Mouse (Mus musculus) cerebellum, adult 11 months (tissue): ENCODE results near the gene Ap4b1.
"Not testable (repeated sequence)": the region's sequence is repeated elsewhere in the genome, so short reads cannot be mapped to it uniquely, and the experiment has no call there.

ENCODE experiments used
- DNase-seq: peaks from one replicate; pipeline ENCODE4 v3.0.0; 2022

Gene Ap4b1

DNA sequence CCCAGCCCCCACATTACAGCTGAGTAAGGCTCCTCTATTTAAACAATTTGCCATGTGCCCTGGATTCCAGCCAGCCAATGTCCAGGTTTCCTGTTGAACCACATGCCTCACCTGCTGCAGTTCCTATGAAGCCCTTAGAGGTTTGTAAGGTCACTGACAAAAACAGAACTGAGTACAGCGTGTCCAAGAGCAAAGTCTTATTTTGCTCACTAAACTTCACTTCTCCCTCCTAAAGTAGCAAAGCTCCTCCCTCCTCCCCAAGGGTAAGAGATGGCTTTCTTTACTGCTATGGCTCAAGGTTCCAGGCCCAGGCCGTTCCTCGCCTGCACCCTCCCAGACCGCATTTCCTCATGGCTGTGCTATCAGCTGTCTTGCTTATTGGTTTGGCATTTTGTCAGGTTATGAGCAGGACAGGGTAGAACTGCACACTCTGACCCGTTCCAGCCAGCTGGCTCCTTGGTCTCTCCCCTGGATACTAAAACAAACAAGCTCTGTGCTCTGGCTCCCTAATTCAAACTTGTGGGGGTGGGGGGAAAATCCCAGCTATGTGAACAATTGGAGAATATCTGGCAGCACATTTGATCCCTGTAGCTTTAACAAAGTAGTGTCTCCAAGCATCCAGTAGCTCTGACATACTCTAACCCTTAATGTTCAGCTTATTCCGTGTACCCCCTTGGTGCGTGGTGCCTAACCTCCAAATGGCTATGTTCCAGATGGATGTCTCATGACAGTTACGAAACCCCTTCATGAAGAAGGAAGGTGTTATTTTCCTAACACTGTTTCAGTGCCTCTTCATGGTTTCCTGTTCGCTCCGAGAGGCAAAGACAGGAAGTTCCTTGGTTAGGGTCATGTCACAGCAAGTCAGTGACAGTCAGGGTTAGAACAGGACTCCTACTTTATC lies 7.4 kb upstream of the Ap4b1 start:
- DNase-seq: peak; percentile 60

DNA sequence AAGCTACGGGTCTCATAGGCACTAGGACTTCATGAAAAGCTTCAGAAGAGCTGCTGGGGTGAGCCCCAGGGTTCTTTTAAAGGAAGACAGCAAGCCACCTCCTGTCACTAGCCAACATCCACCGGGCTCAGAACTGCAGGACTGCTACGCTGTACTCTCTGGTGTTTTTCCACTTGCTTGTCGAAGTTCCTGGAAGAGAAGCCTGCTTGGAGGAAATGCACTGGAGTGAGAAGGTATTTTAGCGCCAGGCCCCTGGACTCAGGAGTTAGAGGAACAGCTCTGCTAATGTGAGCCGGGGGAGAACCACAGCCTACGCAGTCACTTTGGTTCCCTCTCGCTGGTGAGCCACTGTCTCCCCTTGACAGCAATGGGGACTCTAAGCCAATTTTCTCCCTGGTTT lies 6.5 kb upstream of the Ap4b1 start:
- no peak for DNase-seq

DNA sequence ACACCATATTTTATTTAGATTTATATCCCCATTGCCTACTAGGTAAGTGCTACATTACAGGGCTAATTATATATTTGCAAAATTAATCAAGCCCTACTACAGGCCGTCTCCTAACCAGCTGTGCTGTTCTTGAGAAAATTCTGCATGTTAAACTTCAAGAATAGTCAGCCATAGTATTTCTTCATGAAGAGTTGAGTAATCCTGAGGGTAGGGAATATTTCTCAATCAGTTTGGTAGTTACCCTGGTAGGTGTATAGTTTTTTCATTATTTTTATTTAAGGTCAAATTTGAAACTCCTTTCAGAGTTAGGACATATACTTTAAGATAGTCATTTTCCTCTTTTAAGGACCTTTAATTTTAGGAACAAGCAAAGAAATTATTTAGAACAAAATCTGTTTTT lies 3.6 kb upstream of the Ap4b1 start:
- no peak for DNase-seq

DNA sequence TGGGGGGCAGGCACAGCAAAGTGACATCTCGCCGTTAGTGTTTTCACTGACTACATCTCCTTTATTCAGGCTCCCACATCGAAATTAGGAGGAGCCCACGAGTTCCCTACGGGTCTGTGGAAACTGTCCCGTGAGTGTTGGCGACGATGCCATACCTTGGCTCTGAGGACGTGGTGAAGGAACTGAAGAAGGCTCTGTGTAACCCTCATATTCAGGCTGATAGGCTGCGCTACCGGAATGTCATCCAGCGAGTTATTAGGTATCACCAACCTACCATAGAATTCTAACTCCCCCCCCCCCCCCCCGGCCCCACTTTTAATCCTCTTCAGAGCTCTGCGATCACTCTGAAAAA lies 455 bp downstream of the Ap4b1 start:
- no peak for DNase-seq

DNA sequence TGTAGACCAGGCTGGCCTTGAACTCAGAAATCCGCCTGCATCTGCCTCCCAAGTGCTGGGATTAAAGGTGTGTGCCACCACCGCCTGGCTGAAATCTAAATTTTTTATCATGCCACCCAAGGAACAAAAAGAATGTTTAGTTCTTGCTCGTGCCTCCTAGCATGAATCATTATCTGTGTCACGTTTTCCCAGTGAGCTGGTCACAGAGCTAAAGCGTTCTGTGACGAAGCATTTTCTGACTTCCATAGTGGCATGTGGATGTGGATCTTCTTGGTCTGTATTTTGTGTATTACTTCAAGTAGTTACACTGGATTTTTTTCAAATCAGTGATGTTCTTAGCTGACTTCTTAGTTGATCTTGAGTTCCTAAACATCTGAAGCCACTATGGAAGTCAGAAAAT lies 1.6 kb downstream of the Ap4b1 start:
- no peak for DNase-seq

DNA sequence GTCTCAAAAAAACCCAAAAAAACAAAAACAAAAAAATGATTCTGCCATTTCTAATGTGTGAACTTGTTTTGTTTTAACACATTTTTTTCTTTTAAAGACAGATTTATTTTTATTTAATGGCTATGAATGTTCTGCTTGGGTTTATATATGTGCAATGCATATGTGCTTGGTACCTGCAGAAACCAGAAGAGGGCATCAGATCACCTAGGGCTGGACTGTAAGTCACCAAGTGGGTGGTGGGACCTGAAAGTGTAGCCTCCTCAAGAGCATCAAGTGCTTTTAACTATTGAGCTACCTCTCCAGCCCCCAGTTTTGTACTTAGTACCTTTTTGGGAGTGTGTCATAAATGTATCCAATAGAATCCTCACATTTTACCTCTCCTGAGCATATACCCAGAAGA lies 18.2 kb downstream of the Ap4b1 start:
- DNase-seq: no peak

DNA sequence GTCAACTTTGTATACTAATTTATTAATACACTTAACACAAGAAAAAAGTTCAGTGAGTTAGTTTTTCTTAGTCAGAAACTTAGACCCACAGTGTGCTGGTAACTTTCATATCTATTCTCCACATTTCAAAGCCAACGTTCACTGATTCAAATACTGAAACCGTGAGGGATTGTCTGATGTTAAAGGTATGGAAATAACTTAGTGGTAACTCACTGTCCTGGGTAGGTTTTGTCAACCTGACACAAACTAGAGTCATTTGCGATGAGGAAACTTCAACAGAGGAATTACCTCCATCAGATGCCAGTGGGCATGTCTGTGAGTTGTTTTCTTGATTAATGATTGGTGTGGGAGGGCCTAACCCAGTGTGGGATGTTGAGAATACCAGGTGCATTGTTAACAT lies 19.7 kb downstream of the Ap4b1 start:
- no peak for DNase-seq

DNA sequence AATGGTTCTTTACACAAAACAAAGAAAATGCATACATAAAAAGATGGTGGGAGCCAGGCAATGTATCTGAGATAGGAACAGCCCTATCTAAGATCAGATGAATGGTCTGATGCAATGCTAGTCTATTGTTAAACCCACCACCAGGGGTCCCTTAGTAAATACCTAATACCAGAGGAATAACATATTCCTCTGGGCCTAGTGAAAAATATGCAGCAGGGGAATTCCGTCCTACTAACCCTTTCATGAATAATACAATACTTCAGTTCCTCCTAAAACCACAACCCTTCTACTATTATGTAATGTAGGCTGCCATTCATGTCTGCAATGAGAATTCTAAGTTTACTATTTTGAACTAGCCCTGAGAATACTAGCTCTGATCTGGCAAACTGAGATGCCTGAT lies 21.4 kb downstream of the Ap4b1 start:
- DNase-seq: not testable (repeated sequence)

DNA sequence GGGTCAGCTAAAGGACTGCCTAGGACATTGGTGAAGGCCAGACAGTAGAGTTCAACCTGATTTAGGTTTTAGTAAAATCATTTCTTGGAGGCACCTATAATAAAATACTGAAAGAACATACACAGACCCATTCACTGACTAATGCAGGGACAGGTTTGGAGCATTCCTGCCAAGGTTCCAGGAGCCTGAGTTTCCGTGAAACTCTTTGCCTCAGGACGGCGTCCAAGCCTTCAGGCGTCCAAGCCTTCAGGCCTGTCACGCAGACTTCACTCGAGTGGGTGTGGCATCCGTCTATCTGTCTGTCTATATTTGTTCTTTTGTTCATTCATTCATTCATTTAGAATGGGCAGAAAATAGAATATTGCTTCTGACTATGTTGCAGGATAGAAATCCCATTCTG lies 21.8 kb downstream of the Ap4b1 start:
- DNase-seq: no peak

DNA sequence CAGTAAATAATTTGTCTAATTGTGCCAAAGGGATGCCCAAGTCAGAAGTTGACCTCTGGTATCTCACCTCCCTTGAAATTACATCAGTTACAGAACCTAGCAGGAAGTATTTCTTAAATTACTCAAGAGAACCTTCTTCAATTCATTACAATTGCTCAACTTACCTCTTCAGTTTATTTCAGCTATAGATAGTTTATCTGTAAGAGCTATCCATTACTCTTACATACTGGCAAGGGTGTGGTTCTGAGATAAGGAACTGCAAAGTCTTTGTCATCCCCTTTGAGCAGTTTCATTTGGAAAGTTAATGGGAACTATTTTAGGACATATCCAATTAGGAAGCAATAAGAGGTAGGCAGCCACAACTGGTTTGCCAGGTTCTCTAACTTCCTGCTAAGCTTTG lies 23.1 kb downstream of the Ap4b1 start, which contains the start of gene Bcl2l15:
Bcl2l15 (plus strand) TSS at position 176 of the 400 bp plus-strand sequence.
- no peak for DNase-seq

DNA sequence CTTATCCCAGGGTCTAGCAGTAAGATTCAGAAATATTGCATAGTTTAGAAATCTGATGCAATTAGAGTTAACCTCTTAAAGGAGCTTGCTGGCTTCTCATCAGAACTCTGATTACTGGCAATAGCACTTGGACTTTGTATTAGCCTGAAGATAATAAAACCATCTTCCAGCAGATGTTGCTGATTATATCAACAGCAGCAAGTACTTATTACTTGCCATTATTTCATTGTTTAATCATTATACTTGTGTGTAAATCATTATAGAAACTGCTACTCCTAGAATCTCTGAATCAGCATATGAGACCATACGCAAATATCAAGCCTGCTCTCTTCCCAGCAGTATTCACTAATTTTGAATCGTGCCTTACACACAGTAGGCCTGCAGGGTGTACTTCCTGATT lies 24.7 kb downstream of the Ap4b1 start:
- DNase-seq: no peak

DNA sequence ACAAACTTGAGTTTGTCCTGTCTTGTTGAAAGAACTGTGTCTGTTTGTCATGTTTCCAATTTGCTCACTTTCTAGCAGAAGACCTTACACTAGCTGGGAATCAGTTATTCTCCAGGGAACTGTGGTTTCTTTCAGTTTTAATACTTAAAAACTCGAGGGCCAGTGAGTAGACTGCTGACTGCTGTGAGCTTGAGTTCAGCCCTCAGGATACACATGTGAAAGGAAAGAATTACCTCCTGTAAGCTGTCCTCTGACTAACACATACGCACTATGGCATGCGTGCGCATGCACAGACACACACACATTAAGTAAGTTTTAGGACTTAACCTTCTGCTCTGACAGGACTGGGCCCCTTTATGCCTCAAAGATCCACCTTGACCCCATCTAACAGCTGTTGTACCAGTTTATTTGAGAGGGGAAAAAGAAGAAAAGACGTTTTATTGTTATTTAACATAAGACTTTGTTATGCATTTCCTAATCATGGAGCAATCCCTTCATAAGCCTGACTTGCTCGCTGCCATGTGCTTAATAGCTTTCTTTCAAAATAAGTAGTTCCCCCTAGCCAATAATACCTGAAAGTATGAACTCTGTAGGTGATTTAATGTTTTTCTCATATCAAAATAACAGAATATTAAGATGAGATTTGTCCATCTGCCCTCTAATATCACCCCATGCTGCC lies 26.1 kb downstream of the Ap4b1 start:
- no peak for DNase-seq

DNA sequence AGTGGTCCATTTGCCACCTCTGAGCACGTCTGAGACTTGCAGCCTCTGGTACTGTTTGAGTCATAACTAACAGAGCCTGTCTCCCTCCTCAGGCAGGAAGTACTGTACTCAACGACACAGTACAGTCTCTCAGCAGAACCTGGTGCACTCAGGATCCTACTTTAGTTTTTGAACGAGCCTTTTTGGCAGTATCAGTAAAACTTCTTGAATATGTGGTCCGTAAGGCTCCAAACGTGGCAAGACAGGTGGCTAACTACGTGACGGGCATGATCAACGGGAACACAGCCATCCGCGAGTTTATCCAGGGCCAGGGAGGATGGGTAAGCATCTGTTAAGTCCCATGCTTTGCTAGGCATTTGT lies 26.6 kb downstream of the Ap4b1 start:
- DNase-seq: peak; percentile 57

DNA sequence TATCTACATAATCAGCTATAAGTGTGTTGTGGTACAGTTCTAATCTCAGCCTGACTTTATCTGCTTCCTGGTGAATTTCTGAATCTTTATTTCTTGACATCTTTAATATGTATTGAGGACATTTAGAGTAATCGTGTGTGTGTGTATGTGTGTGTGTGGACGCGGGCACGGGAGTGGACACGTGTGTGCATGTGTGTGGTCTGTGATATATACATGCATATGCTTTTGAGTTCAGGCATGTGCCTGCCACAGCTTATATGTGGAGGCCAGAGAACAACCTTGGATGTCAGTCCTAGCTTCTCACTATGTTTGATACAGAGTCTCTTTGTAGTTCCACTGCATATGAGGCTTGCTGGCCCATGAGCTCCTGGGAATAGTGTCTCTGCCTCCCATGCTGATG lies 27.1 kb downstream of the Ap4b1 start:
- no peak for DNase-seq

DNA sequence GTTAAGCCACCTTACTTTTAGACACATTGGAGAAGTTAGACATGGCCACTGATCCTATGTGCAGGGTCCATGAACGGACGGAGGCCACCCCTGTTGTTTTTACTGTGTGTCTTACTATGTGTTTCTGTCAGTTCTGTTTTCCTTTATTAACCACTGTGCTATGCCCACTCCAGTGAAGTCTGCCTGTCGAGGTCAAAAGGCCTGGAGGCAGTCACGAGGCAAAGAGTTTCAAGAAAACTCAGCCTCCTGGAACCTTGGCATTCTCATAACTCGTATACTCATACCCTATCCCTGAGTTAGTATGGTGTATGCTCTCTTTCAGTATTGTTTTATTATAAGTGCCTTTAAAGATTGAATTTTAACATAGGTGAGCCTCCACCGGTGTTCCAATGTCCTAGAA lies 30.4 kb downstream of the Ap4b1 start:
- DNase-seq: no peak

DNA sequence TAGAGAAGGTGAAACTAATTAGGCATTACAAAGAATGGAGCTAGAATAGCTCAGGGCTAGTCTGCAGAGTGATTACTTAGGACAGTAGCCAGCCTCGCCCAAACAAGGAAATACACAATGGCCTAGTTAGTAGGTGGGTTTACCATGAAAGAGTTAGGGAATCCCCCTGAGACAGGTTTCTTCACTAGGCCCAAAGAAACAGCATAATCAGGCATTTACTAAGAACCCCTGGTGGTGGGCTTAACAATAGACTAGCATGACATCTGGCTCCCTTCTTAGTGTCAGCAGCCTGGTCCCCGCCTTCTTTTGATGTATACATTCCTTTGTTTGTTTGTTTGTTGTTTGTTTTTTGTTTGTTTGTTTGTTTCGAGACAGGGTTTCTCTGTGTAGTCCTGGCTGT lies 30.9 kb downstream of the Ap4b1 start:
- not testable (repeated sequence) for DNase-seq

DNA sequence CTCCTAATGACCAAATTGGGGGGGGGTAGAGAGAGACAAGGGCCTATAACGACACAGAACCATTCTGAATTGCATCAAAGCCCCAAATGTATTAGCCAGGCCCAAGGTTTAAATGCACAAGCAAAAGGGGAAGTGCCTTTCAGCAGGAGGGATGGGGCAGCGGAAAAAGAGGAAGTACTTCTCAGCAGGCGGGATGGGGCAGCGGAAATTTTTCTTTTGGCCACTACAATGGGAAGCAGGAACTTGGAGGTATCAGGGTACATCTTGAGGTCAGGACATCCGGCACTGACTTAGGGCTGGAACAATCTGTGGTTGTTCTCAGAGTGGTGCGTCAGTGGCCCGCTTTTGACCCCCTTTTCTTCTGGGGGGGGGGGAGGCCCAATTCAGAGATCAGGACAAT lies 31.6 kb downstream of the Ap4b1 start:
- not testable (repeated sequence) for DNase-seq

DNA sequence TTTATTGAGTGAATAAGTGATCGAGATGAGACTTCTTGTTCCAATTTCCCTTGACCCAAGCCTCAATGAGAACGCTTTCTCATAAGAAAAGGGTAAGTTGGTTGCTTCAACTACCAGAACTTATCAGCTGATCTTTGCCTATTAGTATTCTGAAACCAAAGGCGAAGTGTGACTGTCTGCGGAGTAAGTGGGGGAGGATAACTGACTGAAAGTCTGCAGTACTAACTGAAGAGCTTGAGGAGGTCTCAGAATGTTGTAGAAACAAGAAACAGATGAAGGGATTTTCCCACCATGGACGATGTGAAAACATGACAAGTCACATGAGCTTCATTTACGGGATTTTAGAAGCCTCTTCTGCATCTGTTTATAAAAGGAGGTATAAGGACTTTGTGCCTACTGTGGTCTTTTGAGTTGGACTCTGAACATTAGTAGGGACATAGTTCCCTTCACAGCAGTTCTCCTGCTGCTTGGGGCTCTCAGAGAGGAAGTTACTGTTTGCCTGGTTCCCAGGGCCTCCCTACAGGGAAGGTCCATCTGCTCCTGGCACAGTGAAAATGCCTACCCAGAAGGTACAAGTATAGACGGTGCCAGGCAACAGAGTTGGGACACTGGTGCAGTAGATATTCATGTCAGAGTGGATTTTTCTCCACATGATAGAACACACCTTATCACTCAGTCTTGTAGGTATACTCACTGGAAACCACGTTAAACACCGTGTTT lies 41.5 kb downstream of the Ap4b1 start:
- peak; percentile 89 for DNase-seq

DNA sequence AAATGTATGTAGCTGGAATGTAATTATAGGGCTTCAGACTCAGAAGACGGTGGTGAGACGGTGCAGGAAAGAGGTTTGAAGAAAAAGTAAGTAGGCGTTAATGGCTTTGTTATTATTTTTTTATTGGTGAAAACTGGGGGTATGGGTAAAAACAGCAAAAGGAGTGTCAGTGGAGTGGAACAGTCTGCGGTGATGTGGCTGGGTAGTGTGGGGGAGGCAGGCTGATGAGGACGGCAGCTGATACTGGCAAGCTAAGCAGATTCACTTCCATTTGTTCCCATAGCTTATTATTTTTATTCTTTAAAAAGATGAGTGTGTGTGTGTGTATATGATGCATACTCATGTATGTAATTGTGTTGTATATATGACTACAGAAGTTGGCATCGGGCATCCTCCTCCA lies 42.2 kb downstream of the Ap4b1 start:
- peak; percentile 40 for DNase-seq

DNA sequence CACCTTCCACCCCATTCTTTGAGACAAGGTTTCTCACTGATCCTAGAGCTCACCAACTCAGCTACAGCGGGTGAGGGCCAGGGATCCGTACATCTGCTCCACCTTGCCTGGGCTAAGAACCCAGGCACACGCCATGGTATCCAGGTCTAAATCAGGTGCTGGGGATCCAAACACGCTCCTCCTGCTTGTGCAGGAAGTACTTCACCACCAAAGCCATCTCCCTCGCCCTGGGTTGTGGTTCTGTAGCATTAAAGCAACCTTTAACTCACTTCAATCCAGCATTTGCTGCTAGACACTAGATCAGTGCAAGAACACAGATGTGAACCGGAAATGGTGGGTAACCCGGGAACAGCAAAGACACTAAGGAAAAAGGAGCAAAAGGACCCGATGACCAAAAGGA lies 42.6 kb downstream of the Ap4b1 start:
- DNase-seq: peak; percentile 46

DNA sequence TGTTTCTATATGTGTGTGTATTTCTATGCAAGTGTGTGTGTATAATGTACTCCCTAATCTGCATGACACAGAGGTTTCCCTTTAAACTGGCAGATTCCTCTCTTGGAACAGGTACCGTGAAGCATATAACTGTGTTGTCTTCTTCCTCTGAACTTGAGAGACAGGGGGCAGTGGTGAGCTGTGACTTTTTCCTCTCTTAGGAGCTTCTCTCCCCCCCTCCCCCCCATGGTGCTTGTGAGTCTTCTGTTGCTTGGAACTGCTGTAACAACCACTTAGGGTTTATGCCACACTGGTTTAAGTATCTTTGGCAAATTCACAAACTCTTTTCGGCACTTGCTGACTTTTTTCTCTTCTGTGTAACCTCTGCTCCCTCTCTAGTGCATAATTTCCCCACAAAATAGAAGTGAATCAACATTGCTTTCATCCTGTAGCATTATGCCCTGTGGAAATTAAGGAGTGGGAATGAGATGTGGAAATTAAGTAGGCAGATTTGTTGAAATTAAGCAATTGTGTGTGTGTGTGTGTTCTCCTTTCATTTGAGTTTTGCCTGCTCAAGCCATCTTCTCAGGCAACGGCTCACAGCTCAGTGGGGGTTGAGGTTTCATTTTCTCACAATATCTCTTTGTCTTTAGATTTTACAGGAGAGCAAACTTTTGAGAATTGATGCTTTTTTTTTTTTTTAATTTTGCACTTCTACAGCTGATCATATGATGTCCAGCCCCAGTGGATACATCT lies 43.4 kb downstream of the Ap4b1 start:
- peak; percentile 85 for DNase-seq

DNA sequence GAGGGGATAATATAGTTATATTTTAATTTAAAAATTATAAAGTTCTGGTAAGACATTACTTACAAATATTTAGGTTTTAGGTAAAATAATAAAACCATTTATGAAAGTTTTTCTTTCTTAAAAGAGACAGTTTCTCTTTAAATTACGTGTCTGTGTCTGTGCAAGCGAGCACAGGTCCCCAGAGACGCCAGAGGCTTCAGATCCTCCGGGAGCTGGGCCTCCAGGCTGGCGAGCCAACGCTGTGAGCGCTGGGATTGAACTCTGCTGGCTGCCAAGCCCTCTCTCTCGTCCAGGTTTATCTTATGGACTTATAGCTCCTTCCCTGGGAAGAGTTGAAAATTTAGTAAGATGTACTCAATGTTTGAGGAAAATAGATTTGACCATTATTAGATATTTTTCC lies 44.5 kb downstream of the Ap4b1 start:
- DNase-seq: peak; percentile 41
